Mouse (Mus musculus): ENCODE measurements around the gene Btbd11.

DNA sequence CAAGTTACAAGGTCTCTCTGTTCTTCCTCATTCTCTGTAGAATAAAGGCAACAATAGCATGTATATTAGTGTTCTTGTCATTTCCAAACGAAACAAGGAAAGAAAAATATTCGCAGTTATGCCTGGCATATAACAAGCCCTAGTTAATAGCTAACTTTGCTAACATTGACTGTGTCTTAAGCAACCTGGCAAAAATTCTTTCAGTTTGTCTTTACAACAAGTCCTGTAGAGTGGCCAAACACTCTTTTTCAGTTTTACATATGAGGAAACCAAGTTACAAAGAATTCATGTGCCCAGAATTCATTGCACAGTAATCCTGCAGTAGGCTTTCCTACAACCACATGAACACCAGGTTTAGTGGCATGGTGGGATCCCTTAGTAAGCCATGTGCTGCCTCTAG is 203.4 kb downstream of the Btbd11 start:
- TF ChIP-seq POLR2A (IDR thresholded peaks at IDR 0.05; ENCODE audit: insufficient read depth, low read length), result no peak
- no peak for TF ChIP-seq CTCF (IDR thresholded peaks at IDR 0.05; ENCODE audit: low read depth, low read length)
